Mouse (Mus musculus): Measurements from ENCODE around the gene Slc44a1. TPM values are rescaled to one million over a fixed set of nuclear protein-coding genes. Genes with fewer than 3 reads are reported as not detected.

The Slc44a1 gene
- polyA plus RNA-seq, 1 experiment from 2014 or later, result 11.6 TPM

- H3K27ac ChIP-seq, result no peak overlapping the region
- no peak overlapping the region for H3K9ac ChIP-seq (replicated peaks)
- H3K9me3 ChIP-seq, result no peaks in the 10 kb centered on the region
- no peaks in the 10 kb centered on the region for H3K27me3 ChIP-seq
- WGBS, result 90% methylated on average over 5 of the region's 5 CpGs
- no peak overlapping the region for H3K4me3 ChIP-seq (replicated peaks)
- 0 out of 2 replicates have a peak, but pooled peaks cover 4% of the 10 kb centered on the region for H3K4me1 ChIP-seq (replicated peaks)
- H3K36me3 ChIP-seq, result no peaks in the 10 kb centered on the region
- H3K4me2 ChIP-seq (replicated peaks), result no peak overlapping the region
- ATAC-seq, result no peak
These were observed 29.5 kb upstream of the Slc44a1 start for GRCm38 (mm10) chr4:53410752-53411151.

GRCm38 (mm10) chr4:53411958-53412870, 28.0 kb upstream of the Slc44a1 start:
- Histone ChIP-seq H3K9ac (replicated peaks) (no peak overlapping the region), H3K9me3 (no peaks in the 10 kb centered on the region), H3K4me1 (replicated peaks) (0 out of 2 replicates have a peak, but pooled peaks cover 4% of the 10 kb centered on the region), H3K4me2 (replicated peaks) (no peak overlapping the region), H3K27ac (no peak overlapping the region), H3K4me3 (replicated peaks) (no peak overlapping the region), H3K27me3 (no peaks in the 10 kb centered on the region), H3K36me3 (no peaks in the 10 kb centered on the region)
- 83% methylated on average over 9 of the region's 9 CpGs for WGBS
- ATAC-seq, result no peak

GRCm38 (mm10) chr4:53412991-53413390, 27.2 kb upstream of the Slc44a1 start:
- WGBS, result 92% methylated on average over 6 of the region's 6 CpGs
- no peak for ATAC-seq
- H3K36me3 ChIP-seq, result no peaks in the 10 kb centered on the region

GRCm38 (mm10) chr4:53414031-53414797, 26.0 kb upstream of the Slc44a1 start:
- Histone ChIP-seq H3K4me2 (replicated peaks) (no peak overlapping the region), H3K4me1 (replicated peaks) (0 out of 2 replicates have a peak, but pooled peaks cover 4% of the 10 kb centered on the region), H3K36me3 (no peaks in the 10 kb centered on the region), H3K9me3 (no peaks in the 10 kb centered on the region), H3K27me3 (no peaks in the 10 kb centered on the region), H3K9ac (replicated peaks) (no peak overlapping the region), H3K4me3 (replicated peaks) (no peak overlapping the region), H3K27ac (no peak overlapping the region)
- no peak for ATAC-seq
- 87% methylated on average over 9 of the region's 9 CpGs for WGBS

More at GRCm38 (mm10) chr4:53412991-53413390, 27.2 kb upstream of the Slc44a1 start:
- H3K4me2 ChIP-seq (replicated peaks), result no peak overlapping the region
- H3K27ac ChIP-seq, result no peak overlapping the region
- H3K4me3 ChIP-seq (replicated peaks), result no peak overlapping the region
- H3K9me3 ChIP-seq, result no peaks in the 10 kb centered on the region
- no peaks in the 10 kb centered on the region for H3K27me3 ChIP-seq
- 0 out of 2 replicates have a peak, but pooled peaks cover 4% of the 10 kb centered on the region for H3K4me1 ChIP-seq (replicated peaks)
- no peak overlapping the region for H3K9ac ChIP-seq (replicated peaks)

- 92% methylated on average over 9 of the region's 10 CpGs for WGBS
- no peaks in the 10 kb centered on the region for H3K36me3 ChIP-seq
- no peaks in the 10 kb centered on the region for H3K4me1 ChIP-seq (replicated peaks)
- no peak for ATAC-seq
- H3K4me3 ChIP-seq (replicated peaks), result no peak overlapping the region
- H3K9me3 ChIP-seq, result no peaks in the 10 kb centered on the region
- no peaks in the 10 kb centered on the region for H3K27me3 ChIP-seq
- no peak overlapping the region for H3K9ac ChIP-seq (replicated peaks)
- H3K4me2 ChIP-seq (replicated peaks), result no peak overlapping the region
- no peak overlapping the region for H3K27ac ChIP-seq
These were observed 24.2 kb upstream of the Slc44a1 start for GRCm38 (mm10) chr4:53415873-53416637.

- Histone ChIP-seq H3K27me3 (no peaks in the 10 kb centered on the region), H3K36me3 (no peaks in the 10 kb centered on the region), H3K4me1 (replicated peaks) (no peaks in the 10 kb centered on the region), H3K4me3 (replicated peaks) (no peak overlapping the region), H3K9me3 (no peaks in the 10 kb centered on the region), H3K9ac (replicated peaks) (no peak overlapping the region), H3K4me2 (replicated peaks) (no peak overlapping the region), H3K27ac (no peak overlapping the region)
- no peak for ATAC-seq
- WGBS, result 75% methylated on average over 7 of the region's 7 CpGs
These were observed 23.3 kb upstream of the Slc44a1 start for GRCm38 (mm10) chr4:53416928-53417327.

GRCm38 (mm10) chr4:53422799-53423198, 17.4 kb upstream of the Slc44a1 start:
- WGBS, result 71% methylated on average over 2 of the region's 2 CpGs
- Histone ChIP-seq H3K27ac (no peak overlapping the region), H3K36me3 (no peaks in the 10 kb centered on the region), H3K4me2 (replicated peaks) (no peak overlapping the region), H3K9me3 (0 out of 2 replicates have a peak, but pooled peaks cover 3% of the 10 kb centered on the region), H3K4me3 (replicated peaks) (no peak overlapping the region), H3K9ac (replicated peaks) (no peak overlapping the region), H3K27me3 (no peaks in the 10 kb centered on the region), H3K4me1 (replicated peaks) (no peaks in the 10 kb centered on the region)
- no peak for ATAC-seq

GRCm38 (mm10) chr4:53427120-53427519, 13.1 kb upstream of the Slc44a1 start:
- Histone ChIP-seq H3K36me3 (no peaks in the 10 kb centered on the region), H3K27ac (no peak overlapping the region), H3K9ac (replicated peaks) (no peak overlapping the region), H3K4me3 (replicated peaks) (no peak overlapping the region), H3K4me2 (replicated peaks) (no peak overlapping the region), H3K27me3 (no peaks in the 10 kb centered on the region), H3K4me1 (replicated peaks) (0 out of 2 replicates have a peak, but pooled peaks cover 4% of the 10 kb centered on the region), H3K9me3 (0 out of 2 replicates have a peak, but pooled peaks cover 3% of the 10 kb centered on the region)
- no peak for ATAC-seq
- 55% methylated on average over 4 of the region's 4 CpGs for WGBS

GRCm38 (mm10) chr4:53430522-53430921, 9.7 kb upstream of the Slc44a1 start:
- H3K4me3 ChIP-seq (replicated peaks), result no peak overlapping the region
- 79% methylated on average over 6 of the region's 6 CpGs for WGBS

GRCm38 (mm10) chr4:53431585-53432234, 8.5 kb upstream of the Slc44a1 start:
- Histone ChIP-seq H3K9me3 (no peaks in the 10 kb centered on the region), H3K27me3 (no peaks in the 10 kb centered on the region), H3K4me2 (replicated peaks) (no peak overlapping the region), H3K4me1 (replicated peaks) (0 out of 2 replicates have a peak, but pooled peaks cover 4% of the 10 kb centered on the region), H3K9ac (replicated peaks) (no peak overlapping the region), H3K27ac (no peak overlapping the region), H3K36me3 (no peaks in the 10 kb centered on the region), H3K4me3 (replicated peaks) (no peak overlapping the region)
- 90% methylated on average over 10 of the region's 10 CpGs for WGBS
- ATAC-seq, result no peak

More at GRCm38 (mm10) chr4:53430522-53430921, 9.7 kb upstream of the Slc44a1 start:
- H3K9me3 ChIP-seq, result no peaks in the 10 kb centered on the region
- 0 out of 2 replicates have a peak, but pooled peaks cover 4% of the 10 kb centered on the region for H3K4me1 ChIP-seq (replicated peaks)
- no peaks in the 10 kb centered on the region for H3K36me3 ChIP-seq
- no peak for ATAC-seq
- no peak overlapping the region for H3K4me2 ChIP-seq (replicated peaks)
- no peak overlapping the region for H3K27ac ChIP-seq
- H3K27me3 ChIP-seq, result no peaks in the 10 kb centered on the region
- no peak overlapping the region for H3K9ac ChIP-seq (replicated peaks)

- no peak overlapping the region for H3K4me2 ChIP-seq (replicated peaks)
- no peaks in the 10 kb centered on the region for H3K36me3 ChIP-seq
- H3K9ac ChIP-seq (replicated peaks), result no peak overlapping the region
- H3K4me3 ChIP-seq (replicated peaks), result no peak overlapping the region
- no peak overlapping the region for H3K27ac ChIP-seq
- WGBS, result 70% methylated on average over 10 of the region's 10 CpGs
- peaks cover 21% of the 10 kb centered on the region for H3K4me1 ChIP-seq (replicated peaks)
- no peak for ATAC-seq
- no peaks in the 10 kb centered on the region for H3K9me3 ChIP-seq
- H3K27me3 ChIP-seq, result peaks cover 5% of the 10 kb centered on the region
These were observed 3.0 kb upstream of the Slc44a1 start for GRCm38 (mm10) chr4:53437110-53437755.

Measured in midbrain, embryonic 13.5 days (tissue).